Mouse (Mus musculus) bone marrow macrophage, adult 2 months (primary cell): ENCODE data around the gene Gm49384. TPM values are rescaled to one million over a fixed set of nuclear protein-coding genes. Genes with fewer than 3 reads are reported as not detected.
"Not testable (repeated sequence)": the region's sequence is repeated elsewhere in the genome, so short reads cannot be mapped to it uniquely, and the experiment has no call there.

Experiments used
- H3K27ac ChIP-seq: 2 replicates; pipeline ENCODE4 v1.5.1; 2012; ENCODE audit warnings: low read depth, low read length; ENCODE audit not compliant: insufficient read depth
- H3K4me1 ChIP-seq: 2 replicates; pipeline ENCODE4 v1.6.1; 2012; ENCODE audit warnings: low read length; ENCODE audit not compliant: control insufficient read depth, insufficient read depth
- H3K4me3 ChIP-seq: 2 replicates; pipeline ENCODE4 v1.5.1; 2012; ENCODE audit warnings: mild to moderate bottlenecking, low read length, moderate library complexity; ENCODE audit not compliant: insufficient read depth
- CTCF ChIP-seq: IDR thresholded peaks from 2 replicates; pipeline ENCODE4 v1.5.1; 2012; ENCODE audit warnings: low read depth, mild to moderate bottlenecking, low read length, moderate library complexity
- POLR2A ChIP-seq: IDR thresholded peaks from 2 replicates; pipeline ENCODE4 v1.6.1; 2012; ENCODE audit warnings: mild to moderate bottlenecking, low read depth, low read length, borderline replicate concordance
- polyA plus RNA-seq: library from polyadenylated mRNA; stranded (reverse); fragments of >200 nt; gene quantifications from 2 replicates; pipeline ENCODE4 v1.2.4, GENCODE M21; 2012; ENCODE audit not compliant: missing spikeins, insufficient read depth, insufficient read length

The Gm49384 gene
- polyA plus RNA-seq, 1 experiment = 10.6 TPM

DNA sequence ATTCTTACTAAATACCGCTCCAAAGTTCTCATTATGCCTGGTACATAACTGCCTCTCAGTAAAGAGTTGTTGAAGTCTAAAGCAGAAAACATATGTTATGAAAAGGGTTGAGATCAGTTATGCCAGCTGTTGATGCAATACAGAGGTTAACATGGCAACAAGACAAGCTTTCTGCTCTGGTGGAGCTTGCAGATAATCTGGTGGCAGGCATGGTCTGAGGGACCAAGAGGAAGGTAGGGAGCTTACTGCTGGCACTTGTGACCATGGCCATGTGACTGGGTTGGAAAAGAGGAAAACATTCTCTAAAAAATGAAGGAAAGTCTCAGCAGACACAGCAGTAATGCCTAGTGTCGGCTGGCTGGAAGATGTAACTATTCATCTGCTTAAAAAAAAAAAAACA, 32.8 kb downstream of the Gm49384 start:
- H3K27ac ChIP-seq = peak overlapping the region; percentile 63
- no peak for TF ChIP-seq CTCF
- no peak for TF ChIP-seq POLR2A

DNA sequence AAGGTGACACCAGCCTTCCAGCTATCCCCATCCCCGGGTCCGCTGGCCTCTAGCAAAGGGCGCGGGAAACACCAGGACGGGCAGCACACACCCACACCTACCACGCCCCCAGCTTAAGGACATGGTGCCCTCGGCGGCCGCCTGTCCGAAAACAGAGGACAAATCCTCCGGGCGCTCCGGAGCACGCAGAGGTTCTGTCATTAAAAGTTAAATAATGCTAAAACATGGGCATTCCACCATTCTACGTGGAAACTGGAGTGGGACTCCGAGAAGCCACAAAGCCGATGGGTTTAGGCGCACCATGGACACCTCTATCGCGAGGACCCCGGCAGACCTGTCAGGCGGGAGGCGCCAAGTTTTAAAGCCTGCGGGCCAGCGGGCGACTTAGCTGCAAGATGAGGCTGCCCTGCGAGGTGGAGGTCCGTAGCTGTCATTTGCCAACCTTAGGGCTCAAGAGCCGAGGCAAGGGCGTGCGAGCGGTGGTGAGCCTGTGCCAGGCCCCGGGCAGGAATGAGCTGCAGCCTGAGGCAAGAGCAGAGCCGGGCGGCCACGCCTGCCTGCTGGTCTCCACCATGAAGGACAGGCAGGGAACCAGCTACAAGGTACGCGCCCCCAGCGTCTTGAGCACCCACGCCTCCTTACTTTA, 35.5 kb downstream of the Gm49384 start, which contains the start of gene Lrr1:
Gene Lrr1 (plus strand): TSS at position 354 of the 646 bp plus-strand sequence.
- Histone ChIP-seq H3K4me3 (peak within 1 kb of the TSS; percentile 99), H3K4me1 (peaks cover 19% of the 10 kb centered on the region), H3K27ac (peak within 1 kb of the TSS; percentile 66)
- TF ChIP-seq POLR2A = no peak
- TF ChIP-seq CTCF = no peak

More for the DNA sequence above, 32.8 kb downstream of the Gm49384 start:
- Histone ChIP-seq H3K4me1 (peaks cover 19% of the 10 kb centered on the region), H3K4me3 (no peak overlapping the region)

DNA sequence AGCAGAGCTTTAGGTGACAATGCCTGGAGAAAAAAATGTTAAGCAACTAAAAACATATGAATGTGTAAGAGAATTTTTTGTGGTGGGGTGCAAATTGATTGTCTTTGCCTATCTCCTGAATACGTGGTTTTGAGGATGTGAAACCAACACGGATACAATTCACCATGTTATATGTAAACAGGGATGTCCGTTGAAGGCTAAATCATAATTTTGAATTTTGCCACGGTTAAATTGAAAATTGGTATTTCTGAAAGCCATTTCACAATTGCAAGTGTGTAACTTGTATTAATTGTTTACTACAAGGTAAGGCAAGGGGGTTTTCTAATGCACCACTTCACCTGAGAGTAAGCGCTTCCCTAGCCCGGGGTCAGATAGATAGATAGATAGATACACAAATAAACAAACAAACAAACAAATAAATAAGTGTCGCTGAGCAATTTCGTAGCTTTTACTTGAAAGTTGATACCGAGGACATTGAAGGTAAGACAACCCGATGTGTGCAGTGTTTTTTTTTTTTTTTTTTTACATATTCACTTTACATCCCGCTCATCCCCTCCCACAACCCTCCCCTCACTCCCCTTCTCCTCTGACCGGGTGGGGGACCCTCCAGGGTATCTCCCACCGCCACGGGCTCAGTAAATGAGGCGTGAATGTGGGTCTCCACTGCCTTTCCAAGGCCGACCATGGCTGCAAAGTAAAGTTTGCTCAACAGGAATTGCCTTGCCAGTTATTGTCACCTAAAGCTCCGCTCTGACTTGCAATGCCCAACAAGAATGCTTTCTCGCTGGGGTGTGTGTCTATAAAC, 36.2 kb downstream of the Gm49384 start:
- TF ChIP-seq POLR2A = no peak
- no peak overlapping the region for H3K27ac ChIP-seq
- peak overlapping the region; percentile 99 for H3K4me3 ChIP-seq
- H3K4me1 ChIP-seq = peaks cover 19% of the 10 kb centered on the region

DNA sequence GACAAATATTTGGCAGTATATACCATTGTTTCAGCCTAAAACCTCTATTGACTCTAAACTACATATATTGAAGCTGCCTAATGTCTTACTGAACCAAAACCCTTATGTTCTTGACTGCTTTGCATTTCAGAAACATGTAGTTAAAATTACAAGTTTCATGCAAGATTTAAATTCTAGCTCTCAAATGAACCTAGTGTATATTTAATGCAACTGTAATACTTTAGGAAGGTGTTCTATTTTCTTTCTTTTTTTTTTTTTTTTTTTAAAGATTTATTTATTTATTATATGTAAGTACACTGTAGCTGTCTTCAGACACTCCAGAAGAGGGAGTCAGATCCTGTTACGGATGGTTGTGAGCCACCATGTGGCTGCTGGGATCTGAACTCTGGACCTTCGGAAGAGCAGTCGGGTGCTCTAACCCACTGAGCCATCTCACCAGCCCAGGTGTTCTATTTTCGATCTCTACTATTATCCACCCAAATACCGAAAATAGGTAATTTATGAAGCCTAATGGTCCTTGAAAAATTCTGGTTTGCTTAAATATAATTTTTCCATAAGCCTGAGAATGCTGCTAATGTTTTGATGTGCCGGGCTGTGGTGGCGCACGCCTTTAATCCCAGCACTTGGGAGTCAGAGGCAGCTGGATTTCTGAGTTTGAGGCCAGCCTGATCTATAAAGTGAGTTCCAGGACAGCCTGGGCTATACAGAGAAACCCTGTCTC, 37.0 kb downstream of the Gm49384 start:
- H3K4me1 ChIP-seq = peaks cover 17% of the 10 kb centered on the region
- H3K27ac ChIP-seq, H3K4me3 ChIP-seq: not testable (repeated sequence)

DNA sequence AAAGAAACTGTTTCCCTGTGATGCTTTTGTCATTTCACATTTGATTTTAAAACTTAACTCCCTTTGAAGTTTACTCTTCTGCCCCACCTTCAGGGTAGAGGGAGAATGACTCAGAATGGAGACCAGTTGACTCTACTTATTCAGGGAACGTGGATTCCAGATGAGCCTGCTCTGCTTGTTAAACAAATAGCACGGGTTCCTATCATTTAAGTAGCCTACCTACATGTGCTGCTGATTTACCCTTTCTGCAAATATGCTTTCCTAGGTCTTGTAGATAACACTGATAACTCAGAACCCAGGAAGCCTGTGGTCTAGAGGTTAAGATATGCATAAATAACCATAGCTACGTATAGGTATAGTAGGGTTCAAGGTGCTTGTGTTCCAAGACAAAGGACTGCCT, 39.2 kb downstream of the Gm49384 start:
- TF ChIP-seq CTCF (no peak), POLR2A (no peak)

DNA sequence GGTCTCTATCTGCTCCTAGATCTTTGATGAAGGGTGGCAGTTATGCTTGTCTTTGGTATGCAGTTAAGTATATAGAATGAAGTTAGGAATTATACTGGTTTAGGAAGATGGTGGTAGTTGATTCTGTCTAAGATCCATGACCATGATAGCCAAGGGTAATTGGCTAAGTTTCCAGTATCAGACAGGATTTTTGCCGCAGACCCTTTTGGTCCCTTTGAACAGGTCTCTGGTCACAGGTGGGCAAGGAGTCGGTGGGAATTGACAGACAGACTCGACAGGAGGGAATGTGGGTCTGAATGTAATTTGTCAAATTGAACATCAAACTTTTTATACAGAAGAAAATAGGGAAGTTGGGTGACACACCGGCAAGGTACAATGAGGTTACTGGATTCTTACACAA, 40.5 kb downstream of the Gm49384 start:
- H3K27ac ChIP-seq, H3K4me3 ChIP-seq, H3K4me1 ChIP-seq: not testable (repeated sequence)

More for the DNA sequence above, 39.2 kb downstream of the Gm49384 start:
- Histone ChIP-seq H3K4me3 (no peak overlapping the region), H3K4me1 (peaks cover 3% of the 10 kb centered on the region), H3K27ac (no peak overlapping the region)

DNA sequence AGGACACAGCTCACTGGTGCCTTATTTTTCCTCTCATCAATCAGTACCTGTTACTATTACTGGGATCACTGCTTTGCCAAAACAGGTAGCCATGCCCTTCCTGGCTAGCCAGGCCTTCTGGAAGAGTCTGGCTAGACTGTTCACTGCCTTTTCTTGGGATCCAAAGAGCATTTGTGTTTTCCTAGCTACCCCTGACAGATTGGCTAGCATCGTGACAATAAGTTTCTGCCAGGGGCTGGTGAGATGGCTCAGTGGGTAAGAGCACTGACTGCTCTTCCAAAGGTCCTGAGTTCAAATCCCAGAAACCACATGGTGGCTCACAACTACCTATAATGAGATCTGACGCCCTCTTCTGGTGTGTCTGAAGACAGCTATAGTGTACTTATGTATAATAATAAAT, 43.4 kb downstream of the Gm49384 start:
- not testable (repeated sequence) for H3K27ac ChIP-seq, H3K4me1 ChIP-seq, H3K4me3 ChIP-seq

DNA sequence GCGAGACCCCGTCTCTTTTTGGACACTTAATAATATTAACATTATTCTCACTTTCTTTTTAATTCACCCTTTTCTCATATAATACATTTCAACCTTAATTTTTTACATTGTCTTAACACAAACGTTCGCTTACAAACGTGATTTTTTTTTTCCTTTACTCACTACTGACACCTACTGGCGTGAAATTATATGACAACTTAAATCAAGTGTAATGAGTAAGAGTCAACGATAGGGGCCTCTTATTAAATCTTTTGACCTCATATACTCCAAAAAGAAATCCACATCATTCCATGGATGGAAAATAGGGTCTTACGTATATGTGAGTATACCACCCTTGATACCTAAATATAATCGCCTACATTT, 44.5 kb downstream of the Gm49384 start:
- H3K4me1 ChIP-seq = peaks cover 6% of the 10 kb centered on the region
- H3K4me3 ChIP-seq = no peak overlapping the region
- TF ChIP-seq CTCF (no peak), POLR2A (no peak)
- no peak overlapping the region for H3K27ac ChIP-seq

DNA sequence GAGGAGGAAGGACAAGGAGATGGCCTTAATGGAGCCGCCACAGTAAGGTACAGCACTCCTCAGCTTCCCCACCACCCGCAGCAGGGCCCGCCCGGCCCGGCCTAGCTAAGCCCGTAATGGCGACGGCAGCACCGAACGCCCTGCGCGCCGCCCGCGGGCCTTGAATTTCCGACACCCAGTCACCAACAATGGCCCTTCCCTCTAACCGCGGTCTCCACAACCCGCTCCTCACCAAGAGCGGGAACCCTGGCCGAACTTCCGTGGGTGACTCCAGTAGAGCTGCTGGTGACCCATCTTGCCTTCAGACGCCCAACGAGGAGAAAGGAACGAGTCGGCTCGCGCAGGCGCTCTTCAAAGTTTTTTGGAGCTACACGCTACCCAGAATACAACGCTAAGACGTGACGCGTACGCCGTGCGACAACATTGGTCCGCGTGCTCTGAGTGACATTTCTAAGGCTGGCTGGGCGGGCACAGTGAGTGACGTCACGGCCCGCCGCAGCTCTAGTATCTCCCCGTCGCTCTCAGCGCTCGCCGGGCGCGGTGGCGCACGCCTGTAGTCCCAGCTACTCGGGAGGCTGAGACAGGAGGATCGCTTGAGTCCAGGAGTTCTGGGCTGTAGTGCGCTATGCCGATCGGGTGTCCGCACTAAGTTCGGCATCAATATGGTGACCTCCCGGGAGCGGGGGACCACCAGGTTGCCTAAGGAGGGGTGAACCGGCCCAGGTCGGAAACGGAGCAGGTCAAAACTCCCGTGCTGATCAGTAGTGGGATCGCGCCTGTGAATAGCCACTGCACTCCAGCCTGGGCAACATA, 45.1 kb downstream of the Gm49384 start, which contains the start of gene Rps29:
Gene Rps29 (minus strand): TSS at position 422 of the 813 bp plus-strand sequence.
- peak within 1 kb of the TSS; percentile 68 for H3K27ac ChIP-seq
- peak; percentile 82 for TF ChIP-seq POLR2A
- not testable (repeated sequence) for H3K4me1 ChIP-seq
- peak within 1 kb of the TSS; percentile 89 for H3K4me3 ChIP-seq

DNA sequence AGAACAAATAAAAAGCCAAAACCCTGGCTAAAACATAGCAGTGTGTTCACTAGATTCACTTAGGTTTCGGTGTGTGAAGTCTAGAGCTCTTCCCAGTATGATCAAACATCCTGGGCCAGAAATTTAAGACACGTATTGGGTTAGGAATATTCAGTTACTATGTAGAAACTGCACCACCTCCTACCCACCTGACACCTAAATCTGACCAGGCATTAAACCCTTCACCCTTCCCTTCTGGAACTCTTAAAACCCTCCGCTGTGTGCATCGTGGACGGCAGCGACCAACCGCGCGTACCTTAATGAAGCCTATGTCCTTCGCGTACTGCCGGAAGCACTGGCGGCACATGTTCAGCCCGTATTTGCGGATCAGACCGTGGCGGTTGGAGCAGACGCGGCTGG, 45.7 kb downstream of the Gm49384 start:
- Histone ChIP-seq H3K27ac (peak overlapping the region; percentile 68), H3K4me1 (peaks cover 6% of the 10 kb centered on the region), H3K4me3 (peak overlapping the region; percentile 89)
- no peak for TF ChIP-seq POLR2A
- TF ChIP-seq CTCF = no peak
